Mouse (Mus musculus): ENCODE measurements around the gene Kalrn. TPM values are rescaled to one million over a fixed set of nuclear protein-coding genes. Genes with fewer than 3 reads are reported as not detected.

Gene Kalrn
- polyA plus RNA-seq, 1 experiment, result 278 TPM

DNA sequence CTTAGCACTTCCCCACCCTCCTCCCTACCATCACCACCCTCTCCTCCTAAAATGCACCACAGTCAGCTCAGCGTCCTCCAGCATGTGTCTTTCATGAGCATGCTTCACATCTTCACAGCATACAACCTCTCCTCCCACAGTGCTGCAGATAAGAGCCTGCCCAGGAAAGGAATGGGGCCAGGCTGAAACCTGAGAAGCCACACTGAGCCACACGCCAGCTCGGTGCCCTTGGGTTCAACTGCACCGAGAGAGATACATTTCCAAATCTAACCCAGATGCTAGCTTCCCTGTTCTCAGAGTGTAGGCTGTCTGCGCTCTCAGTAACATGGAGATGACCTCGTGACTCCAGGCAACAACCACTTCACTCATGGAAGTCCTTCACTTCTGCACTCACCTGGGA is 151.9 kb downstream of the Kalrn start:
- no peak for TF ChIP-seq POLR2A (IDR thresholded peaks at IDR 0.05; ENCODE audit: extremely low read depth, insufficient read depth, low read length)
- no peak for TF ChIP-seq CTCF (IDR thresholded peaks at IDR 0.05; ENCODE audit: extremely low read depth, insufficient read depth, low read length)
- no peak overlapping the region for H3K27ac ChIP-seq (ENCODE audit: insufficient read depth, low read length)
- no peak overlapping the region for H3K4me3 ChIP-seq (ENCODE audit: insufficient read depth, low read length)
- peaks cover 11% of the 10 kb centered on the region for H3K4me1 ChIP-seq (ENCODE audit: control insufficient read depth, insufficient read depth, low read length)

- Histone ChIP-seq H3K4me1 (ENCODE audit: control insufficient read depth, insufficient read depth, low read length) (peaks cover 18% of the 10 kb centered on the region), H3K27ac (ENCODE audit: insufficient read depth, low read length) (no peak overlapping the region), H3K4me3 (ENCODE audit: insufficient read depth, low read length) (no peak overlapping the region)
- TF ChIP-seq CTCF (IDR thresholded peaks at IDR 0.05; ENCODE audit: extremely low read depth, insufficient read depth, low read length), result no peak
- TF ChIP-seq POLR2A (IDR thresholded peaks at IDR 0.05; ENCODE audit: extremely low read depth, insufficient read depth, low read length), result no peak
Observed at GRCm38 (mm10) chr16:34417966-34418365, 155.4 kb downstream of the Kalrn start.

GRCm38 (mm10) chr16:34417383-34417782 is 155.9 kb downstream of the Kalrn start:
- peaks cover 18% of the 10 kb centered on the region for H3K4me1 ChIP-seq (ENCODE audit: control insufficient read depth, insufficient read depth, low read length)
- TF ChIP-seq CTCF (IDR thresholded peaks at IDR 0.05; ENCODE audit: extremely low read depth, insufficient read depth, low read length), result no peak
- TF ChIP-seq POLR2A (IDR thresholded peaks at IDR 0.05; ENCODE audit: extremely low read depth, insufficient read depth, low read length), result no peak
- no peak overlapping the region for H3K27ac ChIP-seq (ENCODE audit: insufficient read depth, low read length)
- H3K4me3 ChIP-seq (ENCODE audit: insufficient read depth, low read length), result no peak overlapping the region

DNA sequence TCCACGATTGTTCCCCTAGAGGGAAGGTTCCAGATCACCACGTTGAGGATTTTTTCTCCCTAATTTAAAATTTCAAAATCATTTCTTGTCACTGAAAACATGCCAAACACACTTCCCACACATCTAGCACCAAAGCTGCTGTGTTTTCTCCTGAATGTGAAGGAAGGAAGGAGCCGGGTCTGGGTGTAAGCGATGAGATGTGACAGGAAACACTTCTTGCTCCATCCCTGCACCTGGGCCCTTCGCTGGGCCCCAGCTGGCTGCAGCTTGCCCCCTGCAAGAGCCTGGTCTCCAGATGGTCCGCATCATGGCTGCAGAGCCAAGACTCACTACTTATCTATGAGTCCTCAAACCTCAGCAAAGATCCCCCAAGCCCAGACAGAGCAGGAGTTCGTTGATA is 158.8 kb downstream of the Kalrn start:
- H3K4me1 ChIP-seq (ENCODE audit: control insufficient read depth, insufficient read depth, low read length), result peaks cover 15% of the 10 kb centered on the region
- peak overlapping the region; percentile 24; the same call in 1 of the 2 replicates for H3K27ac ChIP-seq (ENCODE audit: insufficient read depth, low read length)
- H3K4me3 ChIP-seq (ENCODE audit: insufficient read depth, low read length), result no peak overlapping the region
- TF ChIP-seq POLR2A (IDR thresholded peaks at IDR 0.05; ENCODE audit: extremely low read depth, insufficient read depth, low read length) (no peak), CTCF (IDR thresholded peaks at IDR 0.05; ENCODE audit: extremely low read depth, insufficient read depth, low read length) (no peak)

- TF ChIP-seq CTCF (IDR thresholded peaks at IDR 0.05; ENCODE audit: extremely low read depth, insufficient read depth, low read length), result no peak
- no peak for TF ChIP-seq POLR2A (IDR thresholded peaks at IDR 0.05; ENCODE audit: extremely low read depth, insufficient read depth, low read length)
Observed at GRCm38 (mm10) chr16:34413868-34414333, 159.4 kb downstream of the Kalrn start.

GRCm38 (mm10) chr16:34407036-34407435 is 166.3 kb downstream of the Kalrn start:
- Histone ChIP-seq H3K27ac (ENCODE audit: insufficient read depth, low read length) (no peak overlapping the region), H3K4me3 (ENCODE audit: insufficient read depth, low read length) (no peak overlapping the region), H3K4me1 (ENCODE audit: control insufficient read depth, insufficient read depth, low read length) (peaks cover 20% of the 10 kb centered on the region)
- TF ChIP-seq POLR2A (IDR thresholded peaks at IDR 0.05; ENCODE audit: extremely low read depth, insufficient read depth, low read length) (no peak), CTCF (IDR thresholded peaks at IDR 0.05; ENCODE audit: extremely low read depth, insufficient read depth, low read length) (no peak)

More at GRCm38 (mm10) chr16:34413868-34414333, 159.4 kb downstream of the Kalrn start:
- peak overlapping the region; percentile 24; the same call in 1 of the 2 replicates for H3K27ac ChIP-seq (ENCODE audit: insufficient read depth, low read length)
- H3K4me3 ChIP-seq (ENCODE audit: insufficient read depth, low read length), result no peak overlapping the region
- H3K4me1 ChIP-seq (ENCODE audit: control insufficient read depth, insufficient read depth, low read length), result peaks cover 15% of the 10 kb centered on the region

- Histone ChIP-seq H3K27ac (ENCODE audit: insufficient read depth, low read length) (no peak overlapping the region), H3K4me3 (ENCODE audit: insufficient read depth, low read length) (no peak overlapping the region), H3K4me1 (ENCODE audit: control insufficient read depth, insufficient read depth, low read length) (peaks cover 23% of the 10 kb centered on the region)
- TF ChIP-seq POLR2A (IDR thresholded peaks at IDR 0.05; ENCODE audit: extremely low read depth, insufficient read depth, low read length) (no peak), CTCF (IDR thresholded peaks at IDR 0.05; ENCODE audit: extremely low read depth, insufficient read depth, low read length) (no peak)
Observed at GRCm38 (mm10) chr16:34405094-34405493, 168.2 kb downstream of the Kalrn start.

GRCm38 (mm10) chr16:34401216-34401615 is 172.1 kb downstream of the Kalrn start:
- Histone ChIP-seq H3K4me3 (ENCODE audit: insufficient read depth, low read length) (no peak overlapping the region), H3K27ac (ENCODE audit: insufficient read depth, low read length) (no peak overlapping the region), H3K4me1 (ENCODE audit: control insufficient read depth, insufficient read depth, low read length) (peaks cover 20% of the 10 kb centered on the region)
- TF ChIP-seq POLR2A (IDR thresholded peaks at IDR 0.05; ENCODE audit: extremely low read depth, insufficient read depth, low read length), result no peak
- no peak for TF ChIP-seq CTCF (IDR thresholded peaks at IDR 0.05; ENCODE audit: extremely low read depth, insufficient read depth, low read length)

DNA sequence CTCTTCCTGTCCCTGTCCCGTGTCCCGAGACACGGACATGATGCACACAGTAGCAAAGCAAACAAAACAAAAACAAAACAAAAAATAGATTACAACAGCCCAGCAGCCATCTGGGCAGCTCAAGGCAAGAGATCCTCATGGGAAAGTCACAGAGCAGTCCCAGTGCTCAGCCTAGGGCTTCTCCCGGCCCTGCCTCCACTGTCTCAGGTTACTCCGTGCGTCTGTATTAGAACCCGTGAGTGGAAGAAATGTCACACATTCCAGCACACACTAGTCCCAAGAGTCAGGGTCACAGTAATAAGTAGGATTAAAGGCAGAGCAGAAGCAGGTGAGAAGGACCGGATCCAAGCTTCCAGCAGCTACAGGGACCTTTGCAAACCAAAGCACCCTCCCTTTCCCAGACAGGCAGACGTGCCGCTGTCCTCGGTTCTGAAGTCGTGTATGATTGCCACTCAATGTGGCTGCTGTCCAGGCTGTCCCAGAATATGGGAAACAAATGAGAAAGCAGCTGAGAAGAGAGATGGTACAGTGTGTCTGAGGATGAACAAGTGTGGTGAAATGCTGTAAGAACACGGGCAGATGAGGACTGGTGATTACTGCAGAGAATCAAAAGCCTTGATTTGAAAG is 173.1 kb downstream of the Kalrn start:
- no peak overlapping the region for H3K4me3 ChIP-seq (ENCODE audit: insufficient read depth, low read length)
- TF ChIP-seq CTCF (IDR thresholded peaks at IDR 0.05; ENCODE audit: extremely low read depth, insufficient read depth, low read length) (no peak), POLR2A (IDR thresholded peaks at IDR 0.05; ENCODE audit: extremely low read depth, insufficient read depth, low read length) (no peak)

GRCm38 (mm10) chr16:34395221-34395811 is 178.0 kb downstream of the Kalrn start:
- peaks cover 14% of the 10 kb centered on the region for H3K4me1 ChIP-seq (ENCODE audit: control insufficient read depth, insufficient read depth, low read length)
- TF ChIP-seq CTCF (IDR thresholded peaks at IDR 0.05; ENCODE audit: extremely low read depth, insufficient read depth, low read length) (no peak), POLR2A (IDR thresholded peaks at IDR 0.05; ENCODE audit: extremely low read depth, insufficient read depth, low read length) (no peak)
- no peak overlapping the region for H3K4me3 ChIP-seq (ENCODE audit: insufficient read depth, low read length)
- 0 out of 2 replicates have a peak overlapping the region, but pooled peaks have one; percentile 17 for H3K27ac ChIP-seq (ENCODE audit: insufficient read depth, low read length)

More for the DNA sequence above, 173.1 kb downstream of the Kalrn start:
- H3K4me1 ChIP-seq (ENCODE audit: control insufficient read depth, insufficient read depth, low read length), result peaks cover 19% of the 10 kb centered on the region
- H3K27ac ChIP-seq (ENCODE audit: insufficient read depth, low read length), result no peak overlapping the region
